Mouse (Mus musculus): ENCODE results near the gene Pkn3. TPM values are rescaled to one million over a fixed set of nuclear protein-coding genes. Genes with fewer than 3 reads are reported as not detected.

Pkn3 gene
- polyA plus RNA-seq (2012; rRNA removed; ENCODE audit: low replicate concordance): 13.0 and 14.8 TPM in 2 replicates

GRCm38 (mm10) chr2:30077502-30078348 lies at the start of gene Pkn3:
Gene Pkn3, plus strand, starts transcription at chr2:30077684.

GRCm38 (mm10) chr2:30048699-30049388 lies 28.6 kb upstream of the Pkn3 start, which contains the start of gene Wdr34:
Gene Wdr34, minus strand, starts transcription at chr2:30048881.

GRCm38 (mm10) chr2:30057223-30057904 lies 20.1 kb upstream of the Pkn3 start, which contains the start of gene Set:
Gene Set, plus strand, starts transcription at chr2:30057378.

GRCm38 (mm10) chr2:30093471-30094207 lies 16.2 kb downstream of the Pkn3 start, which contains the start of gene Zdhhc12:
Gene Zdhhc12, minus strand, starts transcription at chr2:30093648.

GRCm38 (mm10) chr2:30124472-30125274 lies 47.2 kb downstream of the Pkn3 start, which contains the start of gene Zer1:
Gene Zer1, minus strand, starts transcription at chr2:30124585.

GRCm38 (mm10) chr2:30133613-30134377 lies 56.3 kb downstream of the Pkn3 start, which contains the start of gene Tbc1d13:
Gene Tbc1d13, plus strand, starts transcription at chr2:30133746.

Other genes with a start within 250 kb of the Pkn3 start
- 30.0 and 31.6 TPM in 2 replicates for gene Cercam, start 208.5 kb upstream of the Pkn3 start, polyA plus RNA-seq (2012; rRNA removed; ENCODE audit: low replicate concordance)
- 25.4 and 34.9 TPM in 2 replicates for gene Odf2, start 188.5 kb upstream of the Pkn3 start, polyA plus RNA-seq (2012; rRNA removed; ENCODE audit: low replicate concordance)
- gene Gle1, start 142.3 kb upstream of the Pkn3 start, polyA plus RNA-seq (2012; rRNA removed; ENCODE audit: low replicate concordance): 20.4 and 44.5 TPM in 2 replicates
- 135 and 171 TPM in 2 replicates for gene Sptan1, start 112.1 kb upstream of the Pkn3 start, polyA plus RNA-seq (2012; rRNA removed; ENCODE audit: low replicate concordance)
- gene Wdr34, start 28.8 kb upstream of the Pkn3 start, polyA plus RNA-seq (2012; rRNA removed; ENCODE audit: low replicate concordance): 21.4 and 26.6 TPM in 2 replicates
- gene Set, start 20.3 kb upstream of the Pkn3 start, polyA plus RNA-seq (2012; rRNA removed; ENCODE audit: low replicate concordance): 35.8 and 65.2 TPM in 2 replicates
- 50.4 and 83.3 TPM in 2 replicates for gene Zdhhc12, start 16.0 kb downstream of the Pkn3 start, polyA plus RNA-seq (2012; rRNA removed; ENCODE audit: low replicate concordance)
- gene Zer1, start 46.9 kb downstream of the Pkn3 start, polyA plus RNA-seq (2012; rRNA removed; ENCODE audit: low replicate concordance): 84.4 and 90.4 TPM in 2 replicates
- 77.1 and 93.1 TPM in 2 replicates for gene Tbc1d13, start 56.1 kb downstream of the Pkn3 start, polyA plus RNA-seq (2012; rRNA removed; ENCODE audit: low replicate concordance)
- 66.0 and 114 TPM in 2 replicates for gene Endog, start 93.8 kb downstream of the Pkn3 start, polyA plus RNA-seq (2012; rRNA removed; ENCODE audit: low replicate concordance)
- gene Spout1, start 100.8 kb downstream of the Pkn3 start, polyA plus RNA-seq (2012; rRNA removed; ENCODE audit: low replicate concordance): 24.1 and 29.7 TPM in 2 replicates
- 34.2 and 45.9 TPM in 2 replicates for gene Kyat1, start 128.2 kb downstream of the Pkn3 start, polyA plus RNA-seq (2012; rRNA removed; ENCODE audit: low replicate concordance)
- 38.4 and 49.8 TPM in 2 replicates for gene Lrrc8a, start 160.0 kb downstream of the Pkn3 start, polyA plus RNA-seq (2012; rRNA removed; ENCODE audit: low replicate concordance)
- gene Gm28035, start 162.9 kb downstream of the Pkn3 start, polyA plus RNA-seq (2012; rRNA removed; ENCODE audit: low replicate concordance): 10.3 and 22.0 TPM in 2 replicates
- gene Phyhd1, start 188.5 kb downstream of the Pkn3 start, polyA plus RNA-seq (2012; rRNA removed; ENCODE audit: low replicate concordance): 42.8 and 52.9 TPM in 2 replicates
- not detected in 2 replicates for gene Gm28038, start 203.4 kb downstream of the Pkn3 start, polyA plus RNA-seq (2012; rRNA removed; ENCODE audit: low replicate concordance)
- 47.9 and 68.2 TPM in 2 replicates for gene Dolk, start 208.7 kb downstream of the Pkn3 start, polyA plus RNA-seq (2012; rRNA removed; ENCODE audit: low replicate concordance)
- gene Nup188, start 208.7 kb downstream of the Pkn3 start, polyA plus RNA-seq (2012; rRNA removed; ENCODE audit: low replicate concordance): 36.3 and 44.6 TPM in 2 replicates

Measured in mammary gland, adult 2 months (tissue).